Mouse (Mus musculus): ENCODE measurements around the gene Tasp1. TPM values are rescaled to one million over a fixed set of nuclear protein-coding genes. Genes with fewer than 3 reads are reported as not detected.

Tasp1 gene
- total RNA-seq, 2 experiments from 2014 or later, result 21.0 to 23.3 TPM

DNA sequence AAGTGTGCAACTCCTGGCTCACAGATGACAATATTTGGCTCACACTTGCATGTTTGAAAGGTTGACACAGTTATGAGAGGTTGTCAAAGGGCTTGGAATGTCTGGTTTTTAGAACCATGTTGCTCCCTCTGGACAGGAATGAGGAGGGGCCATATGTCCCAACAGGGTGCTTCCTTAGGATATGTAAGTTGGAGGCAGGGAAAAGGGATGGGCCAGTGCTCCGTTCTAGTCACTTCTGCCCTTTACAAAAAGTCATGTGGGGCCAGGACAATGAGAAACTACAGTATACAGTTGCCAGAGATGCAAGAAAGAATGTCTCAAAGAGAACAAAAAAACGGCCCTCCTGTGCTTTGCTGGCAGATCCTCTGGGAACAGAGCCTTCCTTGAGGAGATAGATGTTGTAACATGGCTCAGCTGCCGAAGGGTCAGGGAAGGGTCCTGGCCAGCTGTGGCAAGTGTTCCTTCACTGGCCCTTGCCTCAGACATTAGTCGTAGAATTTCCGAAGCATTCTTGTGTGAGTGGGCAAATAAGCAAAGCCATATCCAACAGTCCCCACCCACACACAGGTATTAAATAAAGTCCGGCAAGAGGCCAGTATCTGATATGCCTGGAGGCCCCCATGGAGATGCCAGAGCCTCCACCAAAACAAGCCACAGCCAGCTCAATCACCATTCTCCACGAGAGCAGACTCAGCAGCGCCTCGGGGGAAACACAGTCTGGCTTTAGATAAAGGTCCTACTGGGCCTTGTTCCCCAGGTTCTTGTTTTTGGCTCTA, 274.1 kb downstream of the Tasp1 start:
- ATAC-seq (replicated peaks; ENCODE audit: poor library complexity, severe bottlenecking), result no peak

GRCm38 (mm10) chr2:139788658-139789057, 277.9 kb downstream of the Tasp1 start:
- no peak for ATAC-seq (replicated peaks; ENCODE audit: poor library complexity, severe bottlenecking)

DNA sequence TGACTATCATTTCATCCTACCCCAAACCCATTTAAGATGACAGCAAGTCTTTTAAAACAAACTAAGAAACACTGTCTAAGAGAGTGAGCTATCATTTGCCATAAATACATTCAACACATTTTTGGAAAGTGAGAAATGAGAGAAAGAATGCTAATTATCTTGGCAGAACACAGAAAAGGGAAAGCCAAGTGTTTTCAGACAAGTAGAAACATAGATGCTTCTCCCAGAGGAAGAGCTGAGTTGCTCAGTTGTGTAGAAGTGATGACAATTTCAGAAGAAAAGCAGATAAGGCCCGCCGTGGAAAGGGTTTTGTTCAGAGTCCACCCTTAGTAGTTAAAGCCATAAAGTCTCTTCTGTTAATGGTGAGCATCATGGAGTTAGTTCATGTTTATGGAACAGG, 281.7 kb downstream of the Tasp1 start:
- ATAC-seq (replicated peaks; ENCODE audit: poor library complexity, severe bottlenecking), result no peak

DNA sequence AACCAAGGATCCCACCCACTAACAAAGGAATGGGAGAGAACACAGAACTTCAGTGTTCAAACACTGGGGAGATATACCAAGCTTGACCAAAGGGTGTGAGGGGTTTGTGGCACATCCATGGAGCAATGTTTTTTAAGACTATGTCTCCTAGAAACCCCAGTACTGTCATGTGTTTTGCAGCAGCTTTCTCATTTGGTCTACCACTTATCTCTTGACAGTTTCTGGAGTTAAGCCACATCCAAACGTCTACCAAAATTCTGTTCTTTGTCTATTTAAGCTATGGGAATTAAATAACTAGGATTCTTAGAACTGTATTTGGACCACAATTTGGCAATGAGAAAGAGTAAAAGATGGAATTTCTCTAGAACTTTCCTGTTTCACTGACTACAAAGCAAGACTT, 282.1 kb downstream of the Tasp1 start:
- no peak for ATAC-seq (replicated peaks; ENCODE audit: poor library complexity, severe bottlenecking)

Other genes with a start within 250 kb of the Tasp1 start
- not detected in 2 replicates for gene Gm17374, start 85.2 kb upstream of the Tasp1 start, total RNA-seq (2014; fragmentation: Nextera tagmentation)
- not detected in 2 replicates for gene Gm17374, start 85.2 kb upstream of the Tasp1 start, total RNA-seq (2017)
- gene Esf1, start 103.8 kb upstream of the Tasp1 start, total RNA-seq (2014; fragmentation: Nextera tagmentation), result 25.0 and 36.0 TPM in 2 replicates
- gene Esf1, start 103.8 kb upstream of the Tasp1 start, total RNA-seq (2017), result 48.8 and 63.6 TPM in 2 replicates
- 14.7 and 23.7 TPM in 2 replicates for gene Ndufaf5, start 103.8 kb upstream of the Tasp1 start, total RNA-seq (2014; fragmentation: Nextera tagmentation)
- gene Ndufaf5, start 103.8 kb upstream of the Tasp1 start, total RNA-seq (2017), result 20.1 and 30.9 TPM in 2 replicates

Measured in granulocyte monocyte progenitor cell, adult 5-6 weeks (primary cell).